Mouse (Mus musculus) myocyte (in vitro differentiated cells): ENCODE results near the gene Rpp14. TPM values are rescaled to one million over a fixed set of nuclear protein-coding genes. Genes with fewer than 3 reads are reported as not detected.

Experiments used
- H3K27me3 ChIP-seq: one replicate; pipeline ENCODE4 v1.6.1; 2011; ENCODE audit not compliant: control insufficient read depth, insufficient read depth, insufficient read length
- H3K36me3 ChIP-seq: one replicate; pipeline ENCODE4 v1.6.1; 2011; ENCODE audit not compliant: control insufficient read depth, insufficient read depth
- H3K4me2 ChIP-seq: one replicate; pipeline ENCODE4 v1.6.1; 2011; ENCODE audit warnings: low read depth, control low read depth
- H3K4me3 ChIP-seq: one replicate; pipeline ENCODE4 v1.5.1; 2011; ENCODE audit warnings: mild to moderate bottlenecking, control low read depth, moderate library complexity
- H3K79me2 ChIP-seq: one replicate; pipeline ENCODE4 v1.6.1; 2011; ENCODE audit not compliant: control insufficient read depth, insufficient read depth
- H3ac ChIP-seq: one replicate; pipeline ENCODE4 v1.6.1; 2011; ENCODE audit not compliant: control insufficient read depth, insufficient read length
- CEBPB ChIP-seq: IDR thresholded peaks from 2 replicates; pipeline ENCODE4 v1.6.1; 2011; ENCODE audit warnings: mild to moderate bottlenecking, moderate library complexity; ENCODE audit not compliant: poor library complexity, insufficient read depth, severe bottlenecking
- E2F4 ChIP-seq: IDR thresholded peaks from one replicate; pipeline ENCODE4 v1.6.1; 2011; ENCODE audit warnings: mild to moderate bottlenecking, control low read depth, moderate library complexity; ENCODE audit not compliant: insufficient read depth
- MAX ChIP-seq: IDR thresholded peaks from one replicate; pipeline ENCODE4 v1.6.1; 2011; ENCODE audit warnings: low read depth, mild to moderate bottlenecking, control low read depth
- MYOD1 ChIP-seq, 3 experiments: IDR thresholded peaks; one replicate each; pipeline ENCODE4 v1.6.1; 2011; ENCODE audit warnings: control low read depth in 2 of 3, low read depth in 2 of 3, mild to moderate bottlenecking in 2 of 3, moderate library complexity in 1 of 3; ENCODE audit not compliant: insufficient read length in 2 of 3, control insufficient read depth in 1 of 3
- MYOG ChIP-seq, 3 experiments: IDR thresholded peaks; one replicate each; pipeline ENCODE4 v1.6.1; 2011; ENCODE audit warnings: control low read depth in 2 of 3, low read depth in 2 of 3, mild to moderate bottlenecking in 2 of 3; ENCODE audit not compliant: insufficient read length in 2 of 3, control insufficient read depth in 1 of 3, insufficient read depth in 1 of 3
- POLR2A ChIP-seq: IDR thresholded peaks from one replicate; pipeline ENCODE4 v1.6.1; 2011; ENCODE audit warnings: low read depth, mild to moderate bottlenecking, control low read depth, moderate library complexity; ENCODE audit not compliant: insufficient read length
- POLR2AphosphoS2 ChIP-seq: IDR thresholded peaks from one replicate; pipeline ENCODE4 v1.6.1; 2011; ENCODE audit warnings: low read depth, control low read depth; ENCODE audit not compliant: insufficient read length
- REST ChIP-seq: IDR thresholded peaks from one replicate; pipeline ENCODE4 v1.6.1; 2011; ENCODE audit warnings: mild to moderate bottlenecking, control low read depth, moderate library complexity; ENCODE audit not compliant: insufficient read depth, insufficient read length
- SRF ChIP-seq: IDR thresholded peaks from one replicate; pipeline ENCODE4 v1.6.1; 2011; ENCODE audit warnings: low read depth; ENCODE audit not compliant: control insufficient read depth, insufficient read length
- TCF12 ChIP-seq: IDR thresholded peaks from one replicate; pipeline ENCODE4 v1.6.1; 2011; ENCODE audit warnings: mild to moderate bottlenecking, control low read depth; ENCODE audit not compliant: poor library complexity, insufficient read depth, severe bottlenecking
- TCF3 ChIP-seq: IDR thresholded peaks from one replicate; pipeline ENCODE4 v1.6.1; 2011; ENCODE audit warnings: low read depth, control low read depth; ENCODE audit not compliant: insufficient read length
- USF1 ChIP-seq: IDR thresholded peaks from one replicate; pipeline ENCODE4 v1.6.1; 2011; ENCODE audit warnings: low read depth, mild to moderate bottlenecking, control low read depth, moderate library complexity
- polyA plus RNA-seq: library from polyadenylated mRNA; unstranded; fragments of >200 nt; fragmentation: generic; extraction: Trizol; gene quantifications from one replicate; pipeline ENCODE4 v1.2.1, GENCODE M21; 2012; ENCODE audit warnings: missing spikeins

Rpp14 gene
- polyA plus RNA-seq, 1 experiment = 22.2 TPM

- Histone ChIP-seq H3ac (no peak overlapping the region), H3K27me3 (no peaks in the 10 kb centered on the region), H3K4me3 (no peak overlapping the region), H3K4me2 (no peak overlapping the region), H3K79me2 (peaks cover 4% of the 10 kb centered on the region), H3K36me3 (no peaks in the 10 kb centered on the region)
- TF ChIP-seq MYOG (IDR thresholded peaks at IDR 0.05; ENCODE audit: control insufficient read depth in 1 of 3, insufficient read depth in 1 of 3, insufficient read length in 2 of 3, low read depth in 2 of 3) = no peak
- TF ChIP-seq E2F4 = no peak
These were observed 31.4 kb downstream of the Rpp14 start for GRCm38 (mm10) chr14:8111545-8111944.

- no peak overlapping the region for H3K4me3 ChIP-seq
- peaks cover 4% of the 10 kb centered on the region for H3K79me2 ChIP-seq
- TF ChIP-seq E2F4 = no peak
- no peak for TF ChIP-seq SRF
- TF ChIP-seq MAX = no peak
- no peak for TF ChIP-seq POLR2AphosphoS2
- no peak for TF ChIP-seq TCF3
- no peak for TF ChIP-seq TCF12
- no peak for TF ChIP-seq REST
- TF ChIP-seq POLR2A = no peak
- TF ChIP-seq MYOD1 (IDR thresholded peaks at IDR 0.05; ENCODE audit: control insufficient read depth in 1 of 3, insufficient read length in 2 of 3, low read depth in 2 of 3) = no peak
- TF ChIP-seq CEBPB = no peak
- no peak for TF ChIP-seq MYOG (IDR thresholded peaks at IDR 0.05; ENCODE audit: control insufficient read depth in 1 of 3, insufficient read depth in 1 of 3, insufficient read length in 2 of 3, low read depth in 2 of 3)
- TF ChIP-seq USF1 = no peak
- no peaks in the 10 kb centered on the region for H3K36me3 ChIP-seq
- no peaks in the 10 kb centered on the region for H3K27me3 ChIP-seq
- H3K4me2 ChIP-seq = no peak overlapping the region
- no peak overlapping the region for H3ac ChIP-seq
These were observed 31.9 kb downstream of the Rpp14 start for GRCm38 (mm10) chr14:8112036-8112435.

GRCm38 (mm10) chr14:8113616-8114015, 33.4 kb downstream of the Rpp14 start:
- peaks cover 4% of the 10 kb centered on the region for H3K79me2 ChIP-seq
- no peak for TF ChIP-seq TCF3
- TF ChIP-seq SRF = no peak
- no peak for TF ChIP-seq MYOG (IDR thresholded peaks at IDR 0.05; ENCODE audit: control insufficient read depth in 1 of 3, insufficient read depth in 1 of 3, insufficient read length in 2 of 3, low read depth in 2 of 3)
- TF ChIP-seq USF1 = no peak
- no peak for TF ChIP-seq CEBPB
- TF ChIP-seq MYOD1 (IDR thresholded peaks at IDR 0.05; ENCODE audit: control insufficient read depth in 1 of 3, insufficient read length in 2 of 3, low read depth in 2 of 3) = no peak
- no peak for TF ChIP-seq POLR2A
- TF ChIP-seq MAX = no peak
- no peak for TF ChIP-seq REST
- TF ChIP-seq E2F4 = no peak
- TF ChIP-seq TCF12 = no peak
- no peak for TF ChIP-seq POLR2AphosphoS2
- H3ac ChIP-seq = no peak overlapping the region
- H3K27me3 ChIP-seq = no peaks in the 10 kb centered on the region
- no peak overlapping the region for H3K4me3 ChIP-seq
- H3K4me2 ChIP-seq = no peak overlapping the region
- H3K36me3 ChIP-seq = no peaks in the 10 kb centered on the region

- Histone ChIP-seq H3K27me3 (no peaks in the 10 kb centered on the region), H3K4me3 (no peak overlapping the region), H3K36me3 (no peaks in the 10 kb centered on the region), H3K79me2 (peaks cover 4% of the 10 kb centered on the region), H3K4me2 (no peak overlapping the region), H3ac (no peak overlapping the region)
- no peak for TF ChIP-seq POLR2A
- TF ChIP-seq POLR2AphosphoS2 = no peak
- no peak for TF ChIP-seq USF1
- TF ChIP-seq SRF = no peak
- no peak for TF ChIP-seq TCF3
- no peak for TF ChIP-seq E2F4
- no peak for TF ChIP-seq MYOG (IDR thresholded peaks at IDR 0.05; ENCODE audit: control insufficient read depth in 1 of 3, insufficient read depth in 1 of 3, insufficient read length in 2 of 3, low read depth in 2 of 3)
- no peak for TF ChIP-seq REST
- no peak for TF ChIP-seq MAX
- no peak for TF ChIP-seq TCF12
- no peak for TF ChIP-seq CEBPB
- TF ChIP-seq MYOD1 (IDR thresholded peaks at IDR 0.05; ENCODE audit: control insufficient read depth in 1 of 3, insufficient read length in 2 of 3, low read depth in 2 of 3) = no peak
These were observed 34.1 kb downstream of the Rpp14 start for GRCm38 (mm10) chr14:8114306-8114705.

- H3K27me3 ChIP-seq = no peaks in the 10 kb centered on the region
- H3ac ChIP-seq = no peak overlapping the region
- H3K79me2 ChIP-seq = peaks cover 2% of the 10 kb centered on the region
These were observed 34.6 kb downstream of the Rpp14 start for GRCm38 (mm10) chr14:8114756-8115155.

More at GRCm38 (mm10) chr14:8114756-8115155, 34.6 kb downstream of the Rpp14 start:
- TF ChIP-seq POLR2AphosphoS2 (no peak), MYOG (IDR thresholded peaks at IDR 0.05; ENCODE audit: control insufficient read depth in 1 of 3, insufficient read depth in 1 of 3, insufficient read length in 2 of 3, low read depth in 2 of 3) (no peak), MAX (no peak), E2F4 (no peak), REST (no peak), USF1 (no peak), CEBPB (no peak), SRF (no peak), TCF12 (no peak), TCF3 (no peak), POLR2A (no peak), MYOD1 (IDR thresholded peaks at IDR 0.05; ENCODE audit: control insufficient read depth in 1 of 3, insufficient read length in 2 of 3, low read depth in 2 of 3) (no peak)
- H3K4me2 ChIP-seq = no peak overlapping the region
- H3K4me3 ChIP-seq = no peak overlapping the region
- H3K36me3 ChIP-seq = no peaks in the 10 kb centered on the region
